Mouse (Mus musculus) spleen, adult 2 months (tissue): ENCODE data around the gene Ptprm. TPM values are rescaled to one million over a fixed set of nuclear protein-coding genes. Genes with fewer than 3 reads are reported as not detected.

Source experiments
- DNase-seq, 2 experiments: peaks; one replicate each; pipeline versions ENCODE4 v3.0.0 to v3.0.0-alpha.2; 2012 to 2021; ENCODE audit warnings: low spot score in 2 of 2, low read depth in 1 of 2
- H3K27ac ChIP-seq: fragments of 200-500 bp; 2 replicates; pipeline ENCODE4 v1.5.1; 2012; ENCODE audit warnings: low read length, inconsistent platforms; ENCODE audit not compliant: insufficient read depth
- H3K27me3 ChIP-seq: fragments of 200-500 bp; 2 replicates; pipeline ENCODE4 v1.6.1; 2012; ENCODE audit warnings: mild to moderate bottlenecking, moderate library complexity, low read length, inconsistent platforms; ENCODE audit not compliant: control insufficient read depth, insufficient read depth
- H3K36me3 ChIP-seq: fragments of 200-500 bp; 2 replicates; pipeline ENCODE4 v1.6.1; 2012; ENCODE audit warnings: mild to moderate bottlenecking, low read length, inconsistent platforms; ENCODE audit not compliant: control insufficient read depth, insufficient read depth
- H3K4me1 ChIP-seq: fragments of 200-500 bp; 2 replicates; pipeline ENCODE4 v1.6.1; 2011; ENCODE audit warnings: inconsistent platforms; ENCODE audit not compliant: control insufficient read depth, insufficient read depth, insufficient read length
- H3K4me3 ChIP-seq: fragments of 200-500 bp; 2 replicates; pipeline ENCODE4 v1.5.1; 2011; ENCODE audit warnings: mild to moderate bottlenecking, inconsistent platforms; ENCODE audit not compliant: insufficient read depth, insufficient read length; ENCODE audit errors: extremely low read depth
- CTCF ChIP-seq: fragments of 200-500 bp; IDR thresholded peaks from 2 replicates; pipeline ENCODE4 v1.5.1; 2011; ENCODE audit warnings: mild to moderate bottlenecking, inconsistent platforms; ENCODE audit not compliant: insufficient read depth, insufficient read length, insufficient replicate concordance; ENCODE audit errors: extremely low read depth
- POLR2A ChIP-seq: fragments of 200-500 bp; IDR thresholded peaks from 2 replicates; pipeline ENCODE4 v1.6.1; 2011; ENCODE audit warnings: low read depth, low read length, inconsistent platforms
- WGBS: fragments of 180-500 bp; shearing (Covaris S2); methylation state at CpG from one replicate; pipeline ENCODE4 v1.1.7; 2018; 5-methylcytosine and 5-hydroxymethylcytosine counted together
- polyA plus RNA-seq: library from polyadenylated mRNA; depleted of rRNA; stranded (reverse); fragments of >200 nt; gene quantifications from 2 replicates; pipeline ENCODE4 v1.2.3, GENCODE M21; 2012

Gene Ptprm
- polyA plus RNA-seq, 1 experiment = 5.0 TPM

- H3K27me3 ChIP-seq = no peaks in the 10 kb centered on the region
- no peak overlapping the region for H3K27ac ChIP-seq
- WGBS = 89% methylated on average over 18 of the region's 18 CpGs
- DNase-seq = no peak
- no peak overlapping the region for H3K4me3 ChIP-seq
- TF ChIP-seq POLR2A (no peak), CTCF (no peak)
- no peaks in the 10 kb centered on the region for H3K36me3 ChIP-seq
- H3K4me1 ChIP-seq = no peaks in the 10 kb centered on the region
Observed at GRCm38 (mm10) chr17:67303326-67304099, 50.7 kb downstream of the Ptprm start.

DNA sequence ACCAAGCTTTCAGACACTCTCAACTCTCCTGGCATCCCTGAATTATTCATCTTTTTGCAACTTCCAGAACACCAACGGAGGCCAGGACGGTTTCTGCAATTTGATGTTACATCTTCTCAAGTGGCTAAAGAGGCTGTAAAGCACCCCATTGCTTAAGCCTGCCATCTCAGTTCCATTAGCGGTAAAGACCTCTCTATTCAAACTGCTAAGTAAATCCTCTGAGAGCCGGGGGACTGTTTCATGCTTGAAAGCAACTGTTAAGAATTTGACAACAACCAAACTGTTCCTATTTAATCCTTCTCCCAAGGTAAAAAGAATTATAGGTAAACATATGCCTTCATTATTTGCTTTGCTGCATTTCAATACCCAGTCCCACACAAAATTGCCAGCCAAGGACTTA, 51.7 kb downstream of the Ptprm start:
- DNase-seq = no peak
- Histone ChIP-seq H3K27ac (no peak overlapping the region), H3K27me3 (no peaks in the 10 kb centered on the region), H3K36me3 (no peaks in the 10 kb centered on the region), H3K4me3 (no peak overlapping the region), H3K4me1 (no peaks in the 10 kb centered on the region)
- WGBS = 90% methylated on average over 4 of the region's 4 CpGs
- TF ChIP-seq POLR2A = no peak
- no peak for TF ChIP-seq CTCF

GRCm38 (mm10) chr17:67302074-67302473, 52.2 kb downstream of the Ptprm start:
- no peaks in the 10 kb centered on the region for H3K4me1 ChIP-seq
- H3K27ac ChIP-seq = no peak overlapping the region
- H3K4me3 ChIP-seq = no peak overlapping the region
- TF ChIP-seq CTCF (no peak), POLR2A (no peak)
- no peaks in the 10 kb centered on the region for H3K36me3 ChIP-seq
- WGBS = 91% methylated on average over 4 of the region's 4 CpGs
- no peaks in the 10 kb centered on the region for H3K27me3 ChIP-seq
- no peak for DNase-seq

GRCm38 (mm10) chr17:67301367-67301766, 52.9 kb downstream of the Ptprm start:
- TF ChIP-seq CTCF (no peak), POLR2A (no peak)
- DNase-seq = no peak
- Histone ChIP-seq H3K27ac (no peak overlapping the region), H3K27me3 (no peaks in the 10 kb centered on the region), H3K36me3 (no peaks in the 10 kb centered on the region), H3K4me3 (no peak overlapping the region), H3K4me1 (no peaks in the 10 kb centered on the region)
- 87% methylated on average over 4 of the region's 4 CpGs for WGBS

GRCm38 (mm10) chr17:67298269-67298798, 55.9 kb downstream of the Ptprm start:
- TF ChIP-seq POLR2A = no peak
- no peak for TF ChIP-seq CTCF
- DNase-seq = no peak
- WGBS = 89% methylated on average over 9 of the region's 9 CpGs
- Histone ChIP-seq H3K36me3 (no peaks in the 10 kb centered on the region), H3K27ac (no peak overlapping the region), H3K27me3 (no peaks in the 10 kb centered on the region), H3K4me1 (no peaks in the 10 kb centered on the region), H3K4me3 (no peak overlapping the region)

- no peak for DNase-seq
- no peaks in the 10 kb centered on the region for H3K27me3 ChIP-seq
- TF ChIP-seq CTCF (no peak), POLR2A (no peak)
Observed at GRCm38 (mm10) chr17:67296604-67297595, 57.4 kb downstream of the Ptprm start.

More at GRCm38 (mm10) chr17:67296604-67297595, 57.4 kb downstream of the Ptprm start:
- 90% methylated on average over 13 of the region's 13 CpGs for WGBS
- Histone ChIP-seq H3K4me1 (no peaks in the 10 kb centered on the region), H3K36me3 (no peaks in the 10 kb centered on the region), H3K27ac (no peak overlapping the region), H3K4me3 (no peak overlapping the region)
